Mouse (Mus musculus) lung, adult 2 months (tissue): ENCODE measurements around the gene Mis18bp1.
"Not testable (repeated sequence)": the region's sequence is repeated elsewhere in the genome, so short reads cannot be mapped to it uniquely, and the experiment has no call there.

Experiments used
- CTCF ChIP-seq: fragments of 200-500 bp; IDR thresholded peaks from 2 replicates; pipeline ENCODE4 v1.5.1; 2011; ENCODE audit warnings: mild to moderate bottlenecking, low read length, control low read depth; ENCODE audit not compliant: insufficient read depth
- POLR2A ChIP-seq: fragments of 200-500 bp; IDR thresholded peaks from 2 replicates; pipeline ENCODE4 v1.6.1; 2011; ENCODE audit warnings: low read depth, mild to moderate bottlenecking, control low read depth, low read length, borderline replicate concordance; ENCODE audit errors: extremely low read depth

GRCm38 (mm10) chr12:65172959-65173358, 555 bp upstream of the Mis18bp1 start:
- TF ChIP-seq CTCF, result 0 out of 2 replicates have a peak, but pooled peaks have one; percentile 15
- TF ChIP-seq POLR2A, result not testable (repeated sequence)
